Mouse (Mus musculus): Measurements from ENCODE around the gene Rad51d. TPM values are rescaled to one million over a fixed set of nuclear protein-coding genes. Genes with fewer than 3 reads are reported as not detected.

Gene Rad51d
- polyA plus RNA-seq, 1 experiment from 2014 or later: 14.2 TPM

- peaks cover 11% of the 10 kb centered on the region for H3K4me1 ChIP-seq
- WGBS: 86% methylated on average over 11 of the region's 11 CpGs
- H3K9me3 ChIP-seq: no peaks in the 10 kb centered on the region
- no peak overlapping the region for H3K9ac ChIP-seq
- H3K27ac ChIP-seq: no peak overlapping the region
- no peak overlapping the region for H3K4me2 ChIP-seq
- H3K4me3 ChIP-seq (replicated peaks): no peak overlapping the region
- no peak for ATAC-seq (ENCODE audit: low FRiP score)
- 0 out of 2 replicates have a peak, but pooled peaks cover 9% of the 10 kb centered on the region for H3K27me3 ChIP-seq
- peaks cover 6% of the 10 kb centered on the region for H3K36me3 ChIP-seq (replicated peaks)
Observed at GRCm38 (mm10) chr11:82910679-82911389, 20.4 kb upstream of the Rad51d start.

GRCm38 (mm10) chr11:82910250-82910649, 19.8 kb upstream of the Rad51d start, which contains the start of gene Unc45b:
Unc45b (plus strand) TSS chr11:82910550.
- WGBS: 89% methylated on average over 4 of the region's 4 CpGs
- H3K9ac ChIP-seq: no peak within 1 kb of the TSS
- no peak within 1 kb of the TSS for H3K4me2 ChIP-seq
- 0 out of 2 replicates have a peak, but pooled peaks cover 9% of the 10 kb centered on the region for H3K27me3 ChIP-seq
- H3K27ac ChIP-seq: no peak within 1 kb of the TSS
- H3K4me1 ChIP-seq: peaks cover 11% of the 10 kb centered on the region
- H3K4me3 ChIP-seq (replicated peaks): no peak within 1 kb of the TSS
- no peak for ATAC-seq (ENCODE audit: low FRiP score)
- H3K36me3 ChIP-seq (replicated peaks): peaks cover 11% of the 10 kb centered on the region
- H3K9me3 ChIP-seq: no peaks in the 10 kb centered on the region

- WGBS: 57% methylated on average over 10 of the region's 10 CpGs
- ATAC-seq (ENCODE audit: low FRiP score): no peak
- Histone ChIP-seq H3K27ac (no peak overlapping the region), H3K9ac (peak overlapping the region; percentile 75), H3K36me3 (replicated peaks) (peaks cover 28% of the 10 kb centered on the region), H3K27me3 (0 out of 2 replicates have a peak, but pooled peaks cover 4% of the 10 kb centered on the region), H3K9me3 (no peaks in the 10 kb centered on the region), H3K4me1 (peaks cover 11% of the 10 kb centered on the region), H3K4me3 (replicated peaks) (peak overlapping the region; percentile 64), H3K4me2 (peak overlapping the region; percentile 76)
Observed at GRCm38 (mm10) chr11:82908608-82908989, 18.2 kb upstream of the Rad51d start.

- Histone ChIP-seq H3K9me3 (no peaks in the 10 kb centered on the region), H3K4me2 (peak within 1 kb of the TSS; percentile 76), H3K4me1 (peaks cover 11% of the 10 kb centered on the region), H3K36me3 (replicated peaks) (peaks cover 35% of the 10 kb centered on the region), H3K9ac (peak within 1 kb of the TSS; percentile 75), H3K27me3 (0 out of 2 replicates have a peak, but pooled peaks cover 3% of the 10 kb centered on the region), H3K27ac (no peak within 1 kb of the TSS), H3K4me3 (replicated peaks) (peak within 1 kb of the TSS; percentile 64)
- peak; percentile 84 for ATAC-seq (ENCODE audit: low FRiP score)
- WGBS: 2% methylated on average over 73 of the region's 73 CpGs
Observed at GRCm38 (mm10) chr11:82907651-82908607, 17.5 kb upstream of the Rad51d start, which contains the start of gene Nle1. Nle1 (minus strand) TSS chr11:82908411.

- WGBS: 92% methylated on average over 5 of the region's 5 CpGs
- ATAC-seq (ENCODE audit: low FRiP score): no peak
- peaks cover 56% of the 10 kb centered on the region for H3K36me3 ChIP-seq (replicated peaks)
Observed at GRCm38 (mm10) chr11:82905816-82906215, 15.4 kb upstream of the Rad51d start.

GRCm38 (mm10) chr11:82904952-82905351, 14.5 kb upstream of the Rad51d start:
- Histone ChIP-seq H3K4me3 (replicated peaks) (no peak overlapping the region), H3K4me1 (peaks cover 11% of the 10 kb centered on the region), H3K9ac (no peak overlapping the region), H3K9me3 (no peaks in the 10 kb centered on the region), H3K4me2 (no peak overlapping the region), H3K27me3 (no peaks in the 10 kb centered on the region), H3K27ac (no peak overlapping the region), H3K36me3 (replicated peaks) (peaks cover 64% of the 10 kb centered on the region)
- ATAC-seq (ENCODE audit: low FRiP score): no peak
- 68% methylated on average over 8 of the region's 8 CpGs for WGBS

More at GRCm38 (mm10) chr11:82905816-82906215, 15.4 kb upstream of the Rad51d start:
- Histone ChIP-seq H3K4me3 (replicated peaks) (no peak overlapping the region), H3K27ac (no peak overlapping the region), H3K9ac (no peak overlapping the region), H3K9me3 (no peaks in the 10 kb centered on the region), H3K4me1 (peaks cover 11% of the 10 kb centered on the region), H3K27me3 (no peaks in the 10 kb centered on the region), H3K4me2 (no peak overlapping the region)

- Histone ChIP-seq H3K27ac (no peak overlapping the region), H3K4me2 (no peak overlapping the region), H3K27me3 (no peaks in the 10 kb centered on the region), H3K36me3 (replicated peaks) (peaks cover 83% of the 10 kb centered on the region), H3K4me1 (no peaks in the 10 kb centered on the region), H3K9me3 (no peaks in the 10 kb centered on the region), H3K4me3 (replicated peaks) (no peak overlapping the region), H3K9ac (no peak overlapping the region)
- no peak for ATAC-seq (ENCODE audit: low FRiP score)
- WGBS: 91% methylated on average over 20 of the region's 20 CpGs
Observed at GRCm38 (mm10) chr11:82901606-82902310, 11.3 kb upstream of the Rad51d start.

- Histone ChIP-seq H3K36me3 (replicated peaks) (peaks cover 67% of the 10 kb centered on the region), H3K9ac (no peak overlapping the region), H3K27me3 (no peaks in the 10 kb centered on the region), H3K4me3 (replicated peaks) (no peak overlapping the region), H3K27ac (no peak overlapping the region), H3K9me3 (no peaks in the 10 kb centered on the region), H3K4me1 (no peaks in the 10 kb centered on the region), H3K4me2 (no peak overlapping the region)
- 89% methylated on average over 5 of the region's 5 CpGs for WGBS
- ATAC-seq (ENCODE audit: low FRiP score): no peak
Observed at GRCm38 (mm10) chr11:82899720-82900119, 9.3 kb upstream of the Rad51d start.

GRCm38 (mm10) chr11:82897478-82897877, 7.1 kb upstream of the Rad51d start:
- Histone ChIP-seq H3K36me3 (replicated peaks) (peaks cover 44% of the 10 kb centered on the region), H3K9ac (no peak overlapping the region), H3K4me3 (replicated peaks) (no peak overlapping the region), H3K27me3 (no peaks in the 10 kb centered on the region; the same call in 1 of the 2 replicates), H3K4me1 (no peaks in the 10 kb centered on the region), H3K9me3 (no peaks in the 10 kb centered on the region), H3K4me2 (no peak overlapping the region), H3K27ac (no peak overlapping the region)
- 88% methylated on average over 10 of the region's 10 CpGs for whole genome bisulfite sequencing
- ATAC-seq (ENCODE audit: low FRiP score): no peak

- Histone ChIP-seq H3K36me3 (replicated peaks) (no peaks in the 10 kb centered on the region), H3K4me2 (no peak within 1 kb of the TSS), H3K4me1 (peaks cover 20% of the 10 kb centered on the region), H3K9ac (no peak within 1 kb of the TSS), H3K4me3 (replicated peaks) (no peak within 1 kb of the TSS), H3K27ac (no peak within 1 kb of the TSS), H3K27me3 (peaks cover 13% of the 10 kb centered on the region), H3K9me3 (no peaks in the 10 kb centered on the region)
- ATAC-seq (ENCODE audit: low FRiP score): no peak
- 69% methylated on average over 7 of the region's 7 CpGs for WGBS
Observed at GRCm38 (mm10) chr11:82891936-82892335, 1.5 kb upstream of the Rad51d start, which contains the start of gene Fndc8. Fndc8 (plus strand) TSS chr11:82892124.

- H3K4me2 ChIP-seq: peak overlapping the region; percentile 83
- peaks cover 13% of the 10 kb centered on the region for H3K27me3 ChIP-seq
- peak overlapping the region; percentile 43; the same call in 1 of the 2 replicates for H3K27ac ChIP-seq
- peak overlapping the region; percentile 66 for H3K9ac ChIP-seq
- H3K9me3 ChIP-seq: no peaks in the 10 kb centered on the region
- 6% methylated on average over 31 of the region's 31 CpGs for WGBS
- H3K36me3 ChIP-seq (replicated peaks): no peaks in the 10 kb centered on the region
- peaks cover 20% of the 10 kb centered on the region for H3K4me1 ChIP-seq
- peak; percentile 62 for ATAC-seq (ENCODE audit: low FRiP score)
- H3K4me3 ChIP-seq (replicated peaks): peak overlapping the region; percentile 63
Observed at GRCm38 (mm10) chr11:82889524-82890341, 681 bp downstream of the Rad51d start.

All from forebrain, embryonic 12.5 days (tissue).